Mouse (Mus musculus) mouse embryonic stem cell (cell line): ENCODE measurements around the gene Rhbg.

Source experiments
- in situ Hi-C, 2 experiments: fragments of 300-500 bp; cut with MboI; formaldehyde crosslinking; loops; 1 replicate in 1 of 2; 3 replicates in 1 of 2; pipeline ENCODE4 v1.14.3; 2019 to 2020; ENCODE audit warnings: low sequenced_read_pairs in 2 of 2, low pct_unique_long_range_greater_than_20kb in 1 of 2, mixed read lengths in 1 of 2; ENCODE audit not compliant: unreplicated experiment in 1 of 2

Gene Rhbg

GRCm38 (mm10) chr3:88202986-88203385 is 51.5 kb downstream of the Rhbg start:
- in situ Hi-C loops, result no loop called here

GRCm38 (mm10) chr3:88201640-88202039 is 52.9 kb downstream of the Rhbg start:
- in situ Hi-C loops, result no loop called here

DNA sequence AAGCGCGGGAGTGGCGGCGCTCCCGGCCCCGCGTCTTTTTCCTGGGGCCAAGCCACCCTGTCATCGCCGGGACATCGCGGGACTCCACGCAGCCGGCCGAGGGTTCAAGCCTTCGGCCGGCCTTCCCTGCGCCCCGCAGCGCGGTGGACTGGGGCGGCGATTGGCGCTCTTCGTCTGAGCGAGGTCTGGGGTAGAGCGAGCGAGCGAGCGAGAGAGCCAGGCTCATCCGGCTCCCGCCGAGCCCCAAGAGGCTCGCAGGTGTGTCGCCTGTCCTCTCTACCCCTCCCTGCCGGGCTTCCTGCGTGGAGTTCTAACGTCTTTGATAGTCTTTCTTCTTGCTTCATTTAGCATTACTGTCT is 53.6 kb downstream of the Rhbg start:
- in situ Hi-C loops, result no loop called here

DNA sequence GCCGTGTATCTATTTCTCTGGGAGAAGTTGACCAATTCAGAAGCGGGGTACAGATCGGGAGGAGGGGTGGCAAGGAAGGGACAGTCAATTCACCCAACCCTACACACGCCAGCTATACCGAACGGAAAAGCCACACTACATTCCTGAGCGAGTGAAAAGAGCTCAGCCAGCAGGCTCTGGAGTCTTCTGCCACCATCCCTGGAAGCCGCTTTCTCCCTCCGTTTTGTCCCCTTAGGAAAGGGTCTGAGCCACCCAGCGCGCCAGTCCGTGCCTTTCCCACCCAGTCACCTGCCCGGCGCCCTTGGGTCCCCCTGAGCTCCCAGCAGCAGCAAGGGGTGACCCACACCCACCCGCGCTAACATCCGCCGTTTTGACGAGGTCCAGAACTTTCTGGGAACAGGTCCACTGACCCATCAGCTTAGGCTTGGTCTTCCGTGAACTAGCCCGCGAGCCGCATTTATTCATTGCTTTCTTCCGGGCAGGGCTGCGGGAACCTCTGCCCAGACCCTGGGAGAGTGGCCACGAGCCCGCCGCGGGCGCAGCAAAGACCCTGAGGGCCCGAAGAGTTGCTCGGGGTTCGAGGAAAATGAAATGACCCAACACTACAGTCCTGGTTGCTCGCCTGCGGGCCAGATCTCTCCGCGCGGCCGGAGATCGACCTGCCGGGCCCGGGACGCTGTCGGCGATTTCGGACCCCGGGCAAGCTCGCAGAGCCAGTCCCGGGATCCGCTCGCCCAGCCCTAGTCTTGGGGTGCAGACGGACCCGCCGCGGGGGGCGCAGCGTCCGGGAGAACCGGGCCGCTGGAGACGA is 54.1 kb downstream of the Rhbg start:
- in situ Hi-C loops, result no loop called here

DNA sequence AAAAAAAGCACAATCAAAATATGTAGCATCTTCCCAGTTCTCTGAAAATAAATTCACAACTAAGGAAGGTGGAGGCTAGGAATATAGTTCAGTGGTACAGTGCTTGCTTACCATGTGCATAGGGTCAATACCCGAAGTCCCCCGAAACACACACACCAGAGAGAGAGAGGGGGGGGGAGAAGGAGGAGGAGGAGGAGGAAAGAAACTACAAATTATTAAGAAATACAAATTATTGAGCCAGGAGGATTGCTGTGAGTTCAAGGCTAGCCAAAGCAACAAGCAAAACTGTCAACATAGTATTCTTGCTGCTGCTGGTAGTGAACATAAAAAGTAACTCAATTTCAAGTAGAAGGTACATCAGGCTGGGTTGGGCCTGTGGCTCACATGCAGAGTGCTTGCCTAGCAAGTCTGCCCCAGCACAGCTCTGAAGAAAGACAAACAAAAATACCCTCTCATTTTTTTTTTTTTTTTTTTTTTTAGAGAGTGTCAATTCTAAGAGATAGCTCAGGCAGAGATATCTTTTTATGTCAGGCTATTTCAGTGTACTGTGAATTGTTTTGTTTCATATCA is 54.9 kb downstream of the Rhbg start:
- in situ Hi-C loops, result no loop called here

- in situ Hi-C loops, result no loop called here
Measured at GRCm38 (mm10) chr3:88198505-88199020, 55.9 kb downstream of the Rhbg start.

DNA sequence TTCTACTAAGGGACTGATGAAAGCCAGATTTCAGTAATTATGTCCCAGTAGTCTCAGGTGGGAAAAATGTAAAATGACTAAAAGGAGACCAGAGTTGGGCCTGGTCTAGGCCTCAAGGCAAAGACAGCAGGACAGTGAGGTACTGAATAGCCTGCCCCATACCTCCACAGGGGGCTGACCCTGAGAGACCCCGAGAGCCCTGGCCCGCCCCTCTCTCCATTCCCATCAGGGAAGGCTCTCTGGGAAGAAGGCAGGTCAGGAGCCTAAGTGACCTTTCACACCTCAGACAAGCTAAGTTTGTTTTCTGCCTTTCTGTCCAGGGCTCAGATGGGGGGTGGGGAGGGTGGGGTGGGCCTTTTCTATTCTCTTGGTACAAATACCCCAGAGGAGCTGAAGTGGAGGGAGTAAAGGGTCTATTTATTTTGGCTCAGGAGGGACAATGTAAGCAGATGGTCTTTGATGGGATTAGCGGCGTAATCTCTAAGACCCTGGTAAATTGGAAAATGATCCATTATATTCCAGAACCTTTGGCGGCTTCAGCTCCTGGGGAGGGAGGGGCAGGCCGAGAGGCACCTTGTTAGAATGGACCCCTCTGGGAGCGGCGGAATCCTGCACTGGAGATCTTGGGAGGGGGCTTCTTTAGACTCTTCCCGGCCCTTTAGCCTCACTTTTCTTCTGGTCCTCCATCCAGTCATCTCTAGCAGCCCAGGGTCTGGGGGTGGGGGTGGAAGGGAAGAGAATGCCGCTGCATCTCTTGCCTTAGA is 56.6 kb downstream of the Rhbg start:
- in situ Hi-C loops, result no loop called here
